9 mouse cellular contexts compared by ENCODE assay signal in the genomic region with DNA sequence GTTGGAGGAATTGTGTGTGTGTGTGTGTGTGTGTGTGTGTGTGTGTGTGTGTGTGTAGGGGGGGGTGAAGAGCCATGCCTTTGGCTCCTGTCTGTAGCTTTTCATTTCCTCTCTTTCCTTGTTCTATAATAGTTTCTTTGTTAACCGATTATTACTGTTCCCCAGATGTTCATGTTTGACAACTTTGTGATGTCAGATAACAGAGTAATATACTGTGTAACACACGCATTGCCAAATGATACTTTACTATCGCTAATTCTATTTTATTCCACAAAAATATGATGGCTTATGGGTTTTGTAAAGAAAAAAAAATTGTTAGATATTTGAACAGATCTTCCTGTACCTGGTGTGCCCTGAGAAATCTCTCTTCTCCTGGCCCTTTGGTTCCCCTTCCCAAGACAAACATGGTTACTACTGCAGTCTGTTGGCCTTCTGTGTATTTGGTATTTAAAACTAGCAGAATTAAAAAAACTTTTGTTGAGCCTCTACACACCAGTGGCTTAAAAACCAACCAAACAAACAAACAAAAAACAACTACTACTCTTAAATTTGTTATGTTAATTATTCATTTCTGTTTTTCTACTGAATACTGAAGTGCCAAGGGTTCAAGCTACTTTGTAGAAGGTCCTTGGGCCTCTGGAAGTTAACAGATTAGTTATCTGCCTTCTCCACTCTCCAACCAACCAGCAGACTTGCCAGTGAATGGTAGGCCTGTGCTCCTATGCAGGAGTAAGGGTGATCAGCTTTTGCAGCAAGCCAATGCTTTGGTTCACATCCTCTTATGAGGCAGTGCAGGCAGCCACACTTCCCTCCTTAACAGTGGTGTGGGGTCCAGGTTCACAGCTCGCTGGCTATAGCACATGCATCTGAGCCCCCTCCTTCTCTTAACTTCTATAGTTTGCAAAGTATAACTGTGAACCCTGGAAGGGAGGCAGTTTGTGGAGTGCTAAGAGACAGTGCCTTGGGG. TPM values are rescaled to one million over a fixed set of nuclear protein-coding genes. Genes with fewer than 3 reads are reported as not detected.
DNase-seq lines count a peak whose midpoint lies in the region; ATAC-seq and TF ChIP-seq lines count a peak whose summit lies in the region.
"Had no signal": no experiment of that assay in that cellular context is flagged by ENCODE, and none has a peak within 500 bp of the region (broad histone marks: within the 10 kb centered on the region; RNA-seq: fewer than 3 reads in every experiment).

No protein-coding gene starts in this region.

- no peak overlapping the region; the same call in 1 of the 2 replicates for H3K9ac ChIP-seq in heart, adult 2 months (ENCODE audit: low read depth, low read length)
- no peak overlapping the region for H3K9ac ChIP-seq in forebrain, embryonic 15.5 days (replicated peaks)

- H3K4me1 ChIP-seq in heart, adult 2 months (ENCODE audit: control insufficient read depth, insufficient read depth, low read length), result peaks cover 4% of the 10 kb centered on the region
- peaks cover 23% of the 10 kb centered on the region for H3K4me1 ChIP-seq in forebrain, embryonic 15.5 days

- no peak for ATAC-seq in forebrain, embryonic 15.5 days (replicated peaks)
- peak; percentile 88 for ATAC-seq in megakaryocyte-erythroid progenitor cell, adult 5-6 weeks (replicated peaks; ENCODE audit: low FRiP score, low TSS enrichment, poor library complexity, severe bottlenecking)

- H3K4me2 ChIP-seq in forebrain, embryonic 15.5 days (replicated peaks), result 0 out of 2 replicates have a peak overlapping the region, but pooled peaks have one; percentile 99

- H3K36me3 ChIP-seq in heart, adult 2 months (ENCODE audit: control insufficient read depth, insufficient read depth, low read length), result no peaks in the 10 kb centered on the region; the same call in 1 of the 2 replicates
- no peaks in the 10 kb centered on the region for H3K36me3 ChIP-seq in forebrain, embryonic 15.5 days

- TF ChIP-seq CTCF in heart, adult 2 months (IDR thresholded peaks at IDR 0.05), result no peak

- TF ChIP-seq POLR2A in heart, adult 2 months (IDR thresholded peaks at IDR 0.05; ENCODE audit: insufficient read depth, low read depth, low read length), result no peak

- WGBS in heart, adult 2 months, result 57% methylated on average over 4 of the region's 4 CpGs
- WGBS in forebrain, embryonic 15.5 days, result 67% methylated on average over 4 of the region's 4 CpGs

- H3K9me3 ChIP-seq in forebrain, embryonic 15.5 days, result no peaks in the 10 kb centered on the region

- peak; percentile 3 for DNase-seq in heart, adult 11 months
- DNase-seq in heart, adult 2 months, result no peak
- DNase-seq in B cell, adult 2 months, result peak; percentile 40 to 41
- no peak for DNase-seq in cerebellum, adult 18-20 months
- DNase-seq in left cerebral cortex, adult 9 months (ENCODE audit: low spot score in 2 of 2), result no peak
- DNase-seq in layer of hippocampus, postnatal 36 days, result no peak

- H3K27ac ChIP-seq in heart, adult 2 months, result no peak overlapping the region
- no peak overlapping the region for H3K27ac ChIP-seq in forebrain, embryonic 15.5 days (replicated peaks)
- H3K27ac ChIP-seq: kidney, postnatal 0 days had no signal

- intact Hi-C loops in heart, adult 2 months (cut with DNase I), result loop anchor here (2.0 kb wide), 1 partner anchor 45 kb away; the partner anchor contains the start of gene Ap1ar

- TF ChIP-seq EP300 in heart, adult 2 months (IDR thresholded peaks at IDR 0.05; ENCODE audit: insufficient read depth, low read depth, low read length), result no peak

- H3K27me3 ChIP-seq in heart, adult 2 months (ENCODE audit: control insufficient read depth, insufficient read depth, low read length), result no peaks in the 10 kb centered on the region
- peaks cover 12% of the 10 kb centered on the region for H3K27me3 ChIP-seq in forebrain, embryonic 15.5 days

- H3K4me3 ChIP-seq in heart, adult 2 months, result no peak overlapping the region
- H3K4me3 ChIP-seq in forebrain, embryonic 15.5 days, result no peak overlapping the region

- no peaks in the 10 kb centered on the region for H3K79me2 ChIP-seq in heart, adult 2 months (replicated peaks; ENCODE audit: control insufficient read depth, insufficient read depth, low read length)

RNA-seq across cellular contexts. Expression of gene Tifa, which starts 2.3 kb away (rescaled TPM):
- 1 to 10 TPM; 1.6 to 2.3 TPM for total RNA-seq in heart, adult 2 months (2021)
- 1.3 and 2.0 TPM in 2 replicates for polyA plus RNA-seq in heart, adult 2 months (2012; rRNA removed)
- 4.8 and 5.5 TPM in 2 replicates for polyA plus RNA-seq in forebrain, embryonic 15.5 days (2015; fragmentation: Nextera tagmentation; extraction: Ambion mirVana)
- total RNA-seq in megakaryocyte-erythroid progenitor cell, adult 5-6 weeks (2014; fragmentation: Nextera tagmentation), result 34.5 and 36.0 TPM in 2 replicates
- total RNA-seq in megakaryocyte-erythroid progenitor cell, adult 5-6 weeks (2017), result 32.1 and 34.1 TPM in 2 replicates
- total RNA-seq in layer of hippocampus, postnatal 36 days (2021), result 1 to 10 TPM; 6.6 to 7.7 TPM

RNA-seq across cellular contexts. Expression of gene Alpk1, which starts 11.6 kb away (rescaled TPM):
- 1 to 10 TPM; 2.4 to 3.0 TPM for total RNA-seq in heart, adult 2 months (2021)
- polyA plus RNA-seq in heart, adult 2 months (2012; rRNA removed), result 1.4 and 2.4 TPM in 2 replicates
- polyA plus RNA-seq in forebrain, embryonic 15.5 days (2015; fragmentation: Nextera tagmentation; extraction: Ambion mirVana), result 0.78 and 1.0 TPM in 2 replicates
- total RNA-seq in megakaryocyte-erythroid progenitor cell, adult 5-6 weeks (2014; fragmentation: Nextera tagmentation), result 2.5 and 5.7 TPM in 2 replicates
- total RNA-seq in megakaryocyte-erythroid progenitor cell, adult 5-6 weeks (2017), result 3.7 and 6.8 TPM in 2 replicates
- 1 to 10 TPM; 7.8 to 7.9 TPM for total RNA-seq in layer of hippocampus, postnatal 36 days (2021)

RNA-seq across cellular contexts. Expression of gene Ap1ar, which starts 45.4 kb away (rescaled TPM):
- total RNA-seq in heart, adult 2 months (2021), result 10 to 100 TPM; 17.6 to 18.2 TPM
- 12.0 and 17.7 TPM in 2 replicates for polyA plus RNA-seq in heart, adult 2 months (2012; rRNA removed)
- polyA plus RNA-seq in forebrain, embryonic 15.5 days (2015; fragmentation: Nextera tagmentation; extraction: Ambion mirVana), result 87.1 and 89.2 TPM in 2 replicates
- 93.2 and 102 TPM in 2 replicates for total RNA-seq in megakaryocyte-erythroid progenitor cell, adult 5-6 weeks (2014; fragmentation: Nextera tagmentation)
- 109 and 114 TPM in 2 replicates for total RNA-seq in megakaryocyte-erythroid progenitor cell, adult 5-6 weeks (2017)
- total RNA-seq in layer of hippocampus, postnatal 36 days (2021), result 10 to 100 TPM; 77.7 to 81.5 TPM

Comparison
In these comparisons a context has a peak if more than half of its experiments do, and no peak if none do; other contexts are left out.
1. DNase-seq: peak in heart, adult 11 months (single experiment) and B cell, adult 2 months (2 of 2); none in heart, adult 2 months (0 of 2), cerebellum, adult 18-20 months (0 of 2), left cerebral cortex, adult 9 months (0 of 2) and layer of hippocampus, postnatal 36 days (0 of 2).
2. RNA of gene Ap1ar, which starts 45.4 kb away (total RNA-seq): 93.2 to 114 TPM in megakaryocyte-erythroid progenitor cell, adult 5-6 weeks and 77.7 to 81.5 TPM in layer of hippocampus, postnatal 36 days; 17.6 to 18.2 TPM in heart, adult 2 months; every median in the first group is over 4 times any median in the second.